Mouse (Mus musculus) lung, postnatal 25 days (tissue): Measurements from ENCODE around the gene St6galnac1.
"Not testable (repeated sequence)": the region's sequence is repeated elsewhere in the genome, so short reads cannot be mapped to it uniquely, and the experiment has no call there.

ENCODE experiments used
- DNase-seq: peaks from one replicate; pipeline ENCODE4 v3.0.0; 2022; ENCODE audit warnings: low spot score

The St6galnac1 gene

DNA sequence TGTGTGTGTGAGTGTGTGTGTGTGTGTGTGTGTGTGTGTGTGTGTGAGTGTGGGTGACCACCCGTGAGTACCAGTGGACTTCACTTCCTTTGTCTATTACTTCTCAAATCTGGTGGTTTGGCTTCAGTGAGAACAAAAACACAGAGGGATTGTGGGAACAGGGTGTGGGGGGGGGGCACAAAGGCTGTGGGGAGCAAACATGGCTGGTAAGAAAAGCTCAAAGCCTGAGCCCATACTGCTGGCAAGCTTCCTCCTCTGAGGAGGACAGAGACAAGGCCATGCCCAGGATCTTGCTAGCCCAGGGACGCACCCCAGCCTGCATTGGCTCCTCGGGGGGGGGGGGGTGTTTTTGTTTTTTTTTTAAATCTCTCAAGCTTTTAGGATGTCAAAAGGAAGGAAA lies 32.2 kb upstream of the St6galnac1 start:
- no peak for DNase-seq

DNA sequence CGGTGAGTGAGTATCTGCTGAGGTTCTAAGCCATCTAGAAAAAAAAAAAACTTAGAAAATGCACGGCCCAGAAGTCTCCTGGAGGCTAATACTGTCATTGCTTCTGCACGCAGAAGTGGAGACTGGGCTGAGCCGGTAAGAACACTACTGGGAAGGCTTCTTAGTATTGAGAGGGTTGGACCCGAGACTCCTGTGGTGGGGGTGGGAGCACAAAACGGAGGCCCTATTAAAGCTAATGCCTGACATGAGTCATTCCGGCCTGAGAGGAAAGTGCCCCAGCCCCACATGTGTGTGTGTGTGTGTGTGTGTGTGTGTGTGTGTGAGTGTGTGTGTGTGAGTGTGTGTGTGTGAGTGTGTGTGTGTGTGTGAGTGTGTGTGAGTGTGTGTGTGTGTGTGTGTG lies 31.8 kb upstream of the St6galnac1 start:
- no peak for DNase-seq

DNA sequence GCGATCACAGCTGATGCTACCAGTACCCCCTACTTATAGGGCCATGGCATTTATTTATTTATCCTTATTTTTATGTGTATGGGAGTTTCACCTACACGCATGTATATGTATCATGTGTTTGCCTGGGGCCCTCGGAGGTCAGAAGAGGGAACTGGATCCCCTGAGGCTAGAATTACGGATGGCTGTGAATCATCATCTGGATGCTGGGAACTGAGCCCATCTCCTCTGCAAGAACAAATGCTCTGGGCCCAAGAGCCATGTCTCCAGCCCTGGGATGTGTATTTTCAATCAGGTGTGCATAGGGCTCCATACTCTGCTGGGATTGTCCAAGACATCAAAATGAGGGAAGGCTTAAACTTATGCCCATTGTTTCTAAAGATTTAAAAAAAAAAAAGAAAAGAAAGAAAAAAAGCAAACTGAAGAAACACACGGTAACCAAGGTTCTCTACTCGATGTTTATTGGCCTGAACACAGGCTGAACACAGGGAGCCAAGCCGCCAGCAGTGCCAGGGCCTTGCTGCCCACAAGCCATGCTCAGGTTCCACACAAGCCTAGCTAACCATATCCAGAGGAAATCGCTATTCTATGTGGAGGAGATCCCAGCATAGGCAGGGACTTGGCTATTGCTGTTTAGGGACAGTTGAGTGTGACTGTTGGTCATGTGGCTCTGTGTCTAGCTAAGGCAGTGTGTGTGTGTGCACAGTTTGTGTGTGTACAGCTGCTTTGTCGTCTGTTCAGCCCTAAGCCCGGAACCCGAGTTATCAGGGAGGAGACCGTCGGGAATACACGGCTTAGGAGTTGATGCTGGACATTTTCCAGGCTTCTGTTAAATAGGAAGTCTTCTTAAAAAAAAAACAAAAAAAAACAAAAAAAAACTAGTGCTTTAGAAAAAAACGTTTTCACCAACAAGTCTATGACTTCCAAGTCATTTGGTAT lies 31.1 kb upstream of the St6galnac1 start:
- no peak for DNase-seq

DNA sequence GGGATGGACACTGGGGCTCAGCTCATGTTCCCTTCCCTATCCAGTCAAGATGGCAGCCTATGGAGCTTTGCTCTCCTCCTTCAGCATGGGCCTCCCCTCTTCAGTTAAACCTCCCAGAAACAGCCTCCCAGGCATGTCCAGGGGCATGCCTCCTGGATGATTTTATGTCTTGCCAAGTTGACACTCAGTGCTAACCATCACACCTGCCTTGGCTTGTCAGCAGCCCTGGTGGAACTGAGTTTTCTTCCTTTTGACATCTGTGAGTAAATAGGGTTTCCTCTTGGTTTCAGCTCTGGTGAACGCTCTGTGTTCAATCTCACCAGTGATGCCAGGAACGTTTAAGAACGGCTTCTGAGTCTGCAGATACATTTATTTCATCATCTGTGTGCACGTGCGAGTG lies 27.4 kb upstream of the St6galnac1 start:
- DNase-seq, result no peak

DNA sequence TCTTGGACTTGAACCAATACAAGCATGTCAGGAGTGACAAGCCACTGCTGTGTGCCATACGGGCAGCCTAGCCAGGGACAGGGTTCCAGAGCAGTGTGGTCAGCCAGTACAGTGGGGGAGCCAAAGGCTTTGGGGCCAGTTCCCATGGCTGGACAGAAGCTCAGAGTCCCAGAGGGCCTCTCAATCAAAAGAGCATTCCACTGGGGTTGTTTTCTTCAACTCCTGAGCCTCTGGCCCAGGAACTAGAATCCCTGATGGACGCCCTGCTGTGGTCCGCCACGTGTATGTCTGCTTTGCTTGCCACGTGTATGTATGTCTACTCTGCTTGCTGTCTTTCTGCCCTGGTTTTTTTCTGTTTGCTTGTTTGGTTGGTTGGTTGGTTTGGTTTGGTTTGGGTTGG lies 25.8 kb upstream of the St6galnac1 start:
- no peak for DNase-seq

DNA sequence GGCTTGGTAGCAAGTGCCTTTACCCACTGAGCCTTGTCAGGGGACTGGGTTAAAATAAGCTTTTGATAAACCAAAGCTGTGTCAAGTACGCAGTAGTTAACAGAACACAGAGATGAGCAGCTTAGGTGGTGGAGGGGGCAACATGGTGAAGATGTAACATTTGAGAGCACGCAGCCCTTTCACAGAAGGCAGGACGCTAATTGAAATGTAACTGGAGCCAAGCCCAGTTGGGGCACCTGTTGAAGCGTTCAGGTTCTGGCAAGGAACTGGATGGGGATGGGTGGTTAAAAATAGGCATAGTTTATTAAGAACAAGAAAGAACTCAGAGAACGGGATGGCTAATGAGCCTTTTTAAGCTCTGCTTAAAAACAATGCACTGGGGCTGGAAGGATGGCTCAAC lies 24.1 kb upstream of the St6galnac1 start:
- no peak for DNase-seq

DNA sequence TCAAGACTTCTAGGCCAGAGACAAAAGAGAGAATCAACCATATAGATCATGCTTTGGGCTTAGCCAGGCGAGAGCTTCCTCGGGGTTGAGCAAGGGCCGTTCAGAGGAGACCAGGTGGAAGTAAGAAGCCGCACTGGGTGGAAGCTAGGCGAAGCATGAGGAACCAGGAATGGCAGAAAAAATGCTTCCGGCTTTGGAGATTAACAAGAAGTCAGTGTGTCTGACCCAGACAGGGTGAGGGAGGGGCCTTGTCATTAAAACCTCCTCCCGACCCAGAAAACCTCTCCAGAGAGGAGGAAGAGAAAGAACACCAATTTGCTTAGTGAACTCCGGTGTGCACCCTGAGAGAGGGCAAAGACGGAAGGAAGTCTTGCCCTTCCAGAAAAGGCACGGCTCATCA lies 8.9 kb upstream of the St6galnac1 start:
- DNase-seq, result no peak

DNA sequence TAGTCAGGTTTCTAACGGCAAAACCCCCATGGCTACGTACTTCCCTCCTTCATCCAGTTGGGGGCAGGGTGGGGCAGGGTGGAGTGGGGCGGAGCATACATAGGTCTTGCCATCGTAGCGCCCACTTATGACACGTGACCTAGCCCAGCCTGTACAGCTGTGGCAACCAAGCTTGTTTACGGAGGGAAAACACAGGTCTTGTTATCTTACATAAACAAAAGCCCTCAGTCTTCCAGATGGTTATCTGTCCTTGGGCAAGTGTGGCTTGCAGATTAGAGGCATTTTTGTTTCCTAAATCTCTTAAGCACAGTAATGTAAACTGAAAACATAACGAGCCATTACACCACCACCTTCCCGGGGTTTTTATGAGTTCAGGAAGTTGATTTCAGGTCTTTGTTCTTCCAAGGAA lies 7.4 kb upstream of the St6galnac1 start:
- peak; percentile 72 for DNase-seq

DNA sequence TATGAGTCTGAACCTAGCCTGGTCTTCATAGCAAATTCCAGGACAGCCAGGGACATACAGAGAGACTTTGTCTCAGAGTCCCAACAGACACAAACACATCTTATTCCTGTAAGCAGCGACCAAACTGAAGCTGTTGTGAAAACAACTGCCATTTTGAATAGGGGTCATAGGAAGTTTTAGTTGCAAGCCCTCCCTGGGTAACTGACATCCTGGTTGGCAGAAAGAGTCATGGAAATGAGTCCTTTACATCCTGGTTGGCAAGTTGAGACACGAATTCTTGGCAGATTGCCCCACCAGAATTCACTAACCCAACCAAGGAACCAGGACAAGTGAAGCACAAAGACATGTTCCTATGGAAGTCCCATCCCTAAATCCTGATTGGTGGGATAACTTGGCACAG lies 2.1 kb downstream of the St6galnac1 start:
- no peak for DNase-seq

DNA sequence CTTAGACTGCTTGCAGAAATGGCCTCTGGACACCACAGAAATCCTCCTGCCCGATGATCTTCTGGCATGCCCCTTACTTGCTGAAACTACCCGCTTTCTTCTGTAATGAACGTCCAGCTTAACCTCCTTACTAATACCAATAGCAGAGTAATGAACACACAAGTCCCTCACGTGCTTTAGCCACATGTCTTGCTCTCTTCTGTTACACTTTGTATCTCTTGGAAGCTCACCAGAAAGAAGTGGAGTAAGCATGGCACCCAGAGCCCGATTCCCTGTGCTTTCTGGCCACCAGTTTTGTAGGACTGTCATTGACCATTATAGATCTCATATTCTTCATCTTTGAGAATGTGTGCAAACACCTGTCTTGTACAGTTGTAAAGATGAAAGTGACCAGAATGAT lies 5.4 kb downstream of the St6galnac1 start:
- DNase-seq, result no peak

DNA sequence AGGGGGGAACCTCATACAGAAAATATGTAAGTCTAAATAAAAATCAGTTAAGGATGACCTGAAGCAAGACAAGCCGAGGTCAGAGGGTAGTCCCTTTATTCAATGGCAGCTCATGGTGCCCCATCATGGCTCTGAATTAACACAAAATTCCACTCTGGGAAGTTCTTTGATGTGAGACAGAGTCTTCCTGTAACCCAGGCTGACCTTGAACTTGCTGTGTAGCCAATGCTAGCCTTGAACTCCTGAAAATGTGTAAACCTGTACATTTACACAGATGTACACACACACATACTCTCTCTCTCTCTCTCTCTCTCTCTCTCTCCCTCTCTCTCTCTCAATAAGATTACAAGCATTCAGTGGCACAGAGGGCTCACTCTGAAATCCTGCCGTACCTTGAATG lies 10.4 kb downstream of the St6galnac1 start:
- DNase-seq, result no peak

DNA sequence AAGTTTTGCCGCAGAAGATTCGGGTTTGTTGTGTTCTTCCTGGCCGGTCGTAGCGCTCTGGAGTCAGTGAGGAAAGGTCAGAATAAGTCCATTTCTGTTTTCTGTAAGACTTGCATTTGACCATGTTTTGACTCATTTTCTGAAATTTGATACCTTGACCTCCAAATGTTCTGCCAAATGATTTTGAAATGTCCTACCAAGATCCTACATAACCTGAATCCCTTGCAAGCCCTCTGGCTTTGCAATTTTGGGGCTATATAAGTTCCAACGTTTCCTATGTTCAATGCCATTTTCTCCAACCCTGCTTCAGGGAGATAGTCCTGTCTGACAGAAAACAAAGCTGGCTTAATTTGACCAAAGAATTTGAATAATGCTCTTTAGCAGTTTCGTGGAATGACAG lies 11.0 kb downstream of the St6galnac1 start:
- no peak for DNase-seq

DNA sequence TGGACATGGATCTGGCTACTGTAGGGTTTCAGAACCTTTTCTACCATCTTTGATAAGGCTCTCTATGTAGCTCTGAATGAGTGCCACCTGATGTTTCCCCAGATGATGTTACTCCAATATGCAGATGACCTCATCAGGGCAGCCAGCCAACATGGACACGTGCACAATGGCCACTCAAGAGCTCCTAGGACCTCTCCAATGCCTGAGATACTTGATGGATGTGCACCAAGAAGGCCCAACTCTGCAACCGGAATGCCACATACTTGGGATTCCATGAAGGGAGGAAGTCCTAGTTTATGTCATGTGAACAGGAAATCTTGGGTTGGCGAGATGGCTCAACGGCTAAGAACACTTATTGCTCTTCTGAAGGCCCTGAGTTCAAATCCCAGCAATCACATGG lies 20.1 kb downstream of the St6galnac1 start:
- DNase-seq, result no peak

DNA sequence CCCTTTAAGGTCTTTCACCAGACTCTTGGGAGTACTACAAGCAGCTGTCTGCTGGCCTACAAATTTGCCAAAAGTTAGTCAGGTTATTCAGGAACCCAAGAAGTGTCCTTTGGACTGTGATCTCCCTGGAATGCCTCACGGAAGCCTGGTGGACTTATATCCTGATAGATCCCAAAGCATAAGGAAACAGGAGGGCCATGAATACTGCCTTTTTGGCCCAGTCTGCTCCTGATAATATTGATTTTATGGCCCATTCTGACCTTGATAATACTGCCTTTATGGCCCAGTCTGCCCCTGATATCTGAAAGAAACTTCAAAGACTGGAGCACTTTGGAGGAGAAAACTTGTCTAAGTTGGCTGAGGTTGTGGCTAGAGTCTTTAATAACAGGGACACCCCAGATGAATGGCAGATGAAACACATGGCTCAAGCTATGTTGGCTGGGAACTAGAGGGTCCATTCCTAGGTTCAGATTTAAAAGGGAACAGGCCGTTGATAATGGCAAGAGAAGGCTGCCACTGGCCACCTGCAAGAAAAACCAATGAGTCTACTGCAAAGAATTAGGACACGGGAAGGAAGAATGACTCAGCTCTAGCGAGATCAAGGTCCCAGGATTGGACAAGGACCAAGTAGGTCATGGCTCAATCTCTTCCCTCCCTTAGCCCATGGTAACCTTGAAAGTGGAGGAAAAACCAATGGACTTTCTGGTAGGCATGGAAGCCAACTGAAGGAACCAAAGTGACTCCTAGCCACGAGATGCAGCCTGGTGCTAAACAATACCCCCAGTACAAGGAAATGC lies 21.4 kb downstream of the St6galnac1 start:
- DNase-seq, result no peak

DNA sequence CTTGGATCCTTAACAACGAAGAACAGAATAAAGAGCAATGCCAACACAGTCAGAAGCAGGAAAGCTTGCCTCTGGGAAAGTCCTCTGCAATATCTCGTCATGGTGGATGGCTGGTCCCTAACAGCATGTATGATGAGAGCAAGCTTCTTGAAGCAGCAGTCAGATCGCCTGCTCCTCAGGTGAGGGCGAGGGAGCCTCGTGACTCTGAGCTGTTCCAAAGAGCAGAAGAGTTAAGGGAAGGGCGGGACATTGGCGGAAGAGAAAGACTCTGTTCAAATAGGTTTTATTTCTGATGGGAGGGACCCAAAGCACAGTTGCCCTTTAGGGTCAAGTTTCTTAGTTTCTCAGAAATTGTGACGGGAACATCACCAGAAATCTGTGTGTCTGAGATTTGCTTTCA lies 25.6 kb downstream of the St6galnac1 start:
- DNase-seq, result no peak

DNA sequence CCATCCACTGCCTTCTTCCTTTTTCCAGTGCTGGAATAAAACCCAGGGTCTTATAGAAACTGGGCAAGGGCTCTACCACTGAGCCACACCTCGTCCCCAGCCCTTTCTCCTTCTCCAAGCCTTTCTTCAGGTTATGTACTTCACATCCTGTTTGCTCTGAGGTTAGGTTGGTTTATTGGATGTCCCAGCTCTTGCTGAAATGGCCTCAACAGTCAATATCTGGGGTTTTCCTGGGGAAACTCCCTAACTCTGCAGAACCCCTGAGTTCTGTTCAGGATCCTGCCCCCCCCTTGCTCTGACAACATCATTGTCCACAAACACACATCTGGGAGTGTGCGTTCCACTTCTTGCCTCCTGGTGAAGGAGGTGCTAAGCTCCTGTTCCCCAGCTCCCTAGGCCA lies 26.6 kb downstream of the St6galnac1 start:
- DNase-seq, result not testable (repeated sequence)

DNA sequence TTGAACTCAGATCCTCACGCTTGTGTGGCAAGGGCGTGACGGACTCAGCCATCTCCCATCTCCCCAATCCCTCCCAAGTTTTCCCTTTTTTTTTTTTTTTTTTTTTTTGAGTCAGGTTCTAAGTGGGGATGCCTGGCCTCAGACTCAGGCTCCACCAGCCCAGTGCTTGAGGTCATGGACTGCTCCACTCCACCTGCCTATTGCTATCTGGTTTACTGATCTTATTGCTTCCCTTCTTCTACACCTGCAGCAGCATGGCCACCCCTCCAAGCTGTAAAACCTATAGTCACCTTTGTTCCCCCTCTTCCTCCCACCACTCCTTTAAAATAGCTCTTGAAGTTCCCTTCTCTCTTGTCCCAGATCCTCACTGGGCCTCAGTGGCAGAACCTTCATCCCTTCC lies 28.5 kb downstream of the St6galnac1 start:
- DNase-seq, result not testable (repeated sequence)

DNA sequence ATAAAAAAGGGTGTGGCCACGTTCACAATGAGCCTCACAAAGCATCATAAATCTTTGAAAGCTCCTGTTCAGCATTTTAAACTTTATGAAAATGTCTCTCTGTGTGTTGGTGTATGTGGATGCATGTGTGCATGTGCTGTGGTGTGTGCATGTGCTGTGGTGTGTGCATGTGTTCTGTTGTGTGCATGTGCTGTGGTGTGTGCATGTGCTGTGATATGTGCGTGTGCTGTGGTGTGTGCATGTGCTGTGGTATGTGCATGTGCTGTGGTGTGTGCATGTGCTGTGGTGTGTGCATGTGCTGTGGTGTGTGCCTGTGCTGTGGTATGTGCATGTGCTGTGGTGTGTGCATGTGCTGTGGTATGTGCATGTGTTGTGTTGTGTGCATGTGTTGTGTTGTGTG lies 29.9 kb downstream of the St6galnac1 start:
- DNase-seq, result not testable (repeated sequence)

DNA sequence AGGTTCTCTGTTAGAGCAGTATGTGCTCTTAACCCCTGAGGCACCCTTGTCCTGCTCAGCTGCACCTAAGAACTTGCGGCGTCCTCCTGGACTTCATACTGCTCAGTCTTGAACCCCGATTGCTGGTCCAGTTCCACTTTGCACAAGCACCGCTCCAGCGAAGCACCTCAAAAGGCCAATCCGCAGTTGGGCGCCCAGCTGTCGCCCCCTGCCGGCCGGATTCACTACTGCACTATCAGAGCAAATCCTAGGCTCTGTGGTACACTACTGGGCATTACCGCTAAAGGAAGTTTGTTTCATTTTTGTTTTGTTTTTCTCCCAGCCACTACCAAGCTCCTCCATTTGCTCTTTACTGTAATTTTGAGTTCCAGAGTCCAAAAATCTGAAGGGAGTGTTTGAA lies 36.9 kb downstream of the St6galnac1 start:
- DNase-seq, result no peak

DNA sequence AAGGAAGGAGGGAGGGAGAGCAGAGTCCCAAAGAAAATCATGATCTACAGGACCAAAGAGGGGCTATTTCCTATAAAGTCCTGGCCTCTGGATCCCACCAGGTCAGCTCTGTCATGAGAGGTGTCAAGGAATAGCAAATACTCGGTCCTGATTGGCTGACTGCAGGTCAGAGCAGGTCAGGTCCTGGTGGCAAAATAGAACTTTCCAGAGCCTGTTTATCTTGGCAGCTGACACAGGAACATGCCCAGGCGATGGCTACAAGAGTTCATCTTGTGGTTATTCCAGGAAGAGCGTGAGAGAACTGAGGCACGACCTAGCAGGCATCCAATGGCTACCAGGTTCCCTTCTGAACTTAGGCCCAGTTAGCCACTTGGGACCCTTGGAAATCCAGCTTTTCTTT lies 42.8 kb downstream of the St6galnac1 start:
- no peak for DNase-seq

DNA sequence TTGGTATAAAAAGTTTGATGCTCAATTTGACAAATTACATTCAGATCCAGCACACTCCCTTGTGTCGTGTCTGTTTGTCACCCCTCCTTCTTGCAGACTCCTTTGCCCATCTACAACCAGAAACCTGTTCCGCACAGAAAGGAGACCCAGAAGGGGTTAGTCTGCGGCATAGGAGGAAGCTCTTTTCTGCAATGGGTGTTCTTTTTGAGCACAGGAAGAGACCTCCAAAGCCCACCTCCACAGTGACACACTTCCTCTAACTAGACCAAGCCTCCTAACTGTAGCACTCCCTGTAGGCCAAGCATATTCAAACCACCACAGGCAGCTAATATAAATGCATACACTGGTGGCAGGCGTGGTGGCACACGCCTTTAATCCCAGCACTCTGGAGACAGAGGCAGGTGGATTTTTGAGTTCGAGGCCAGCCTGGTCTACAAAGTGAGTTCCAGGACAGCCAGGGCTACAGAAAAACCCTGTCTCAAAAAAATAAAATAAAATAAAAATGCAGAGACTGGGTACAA lies 44.2 kb downstream of the St6galnac1 start:
- DNase-seq, result not testable (repeated sequence)

DNA sequence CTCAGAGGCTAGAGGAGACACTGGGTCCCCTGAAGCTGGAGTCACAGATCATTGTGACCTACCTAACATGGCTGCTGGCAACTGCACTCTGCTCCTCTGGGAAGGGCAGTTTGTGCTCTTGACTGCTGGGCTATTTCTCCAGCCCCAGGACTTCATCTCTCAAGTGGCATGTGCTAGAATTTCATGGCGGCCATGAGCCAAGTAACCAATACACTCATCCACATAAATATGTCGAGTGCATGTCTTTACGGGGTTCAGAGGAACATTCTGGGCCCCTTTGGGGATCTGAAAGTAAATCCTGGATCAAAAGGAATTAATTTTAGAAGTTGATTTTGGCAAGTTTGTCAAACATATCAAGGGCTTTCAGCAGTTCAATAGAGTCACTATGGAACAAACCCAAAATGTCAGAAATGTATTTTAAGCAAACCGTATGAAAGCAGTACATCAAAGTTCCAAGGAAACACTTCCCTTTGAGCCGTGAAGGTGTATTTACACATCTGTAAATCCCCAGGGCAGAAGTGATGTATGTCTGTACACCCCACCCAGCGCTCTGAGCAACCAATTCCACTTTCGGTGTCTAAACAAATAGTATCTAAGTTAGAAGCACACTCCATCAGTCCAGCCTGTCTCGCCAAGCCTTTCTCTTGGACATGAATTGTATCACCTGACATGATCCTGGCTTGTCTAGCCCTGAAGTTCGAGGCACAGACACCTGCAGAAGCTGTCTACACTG lies 45.9 kb downstream of the St6galnac1 start:
- peak; percentile 34 for DNase-seq
